Mouse (Mus musculus) embryonic fibroblast, embryonic 13.5 days (primary cell): ENCODE data around the gene Prepl.

Experiments used
- CTCF ChIP-seq: IDR thresholded peaks from 2 replicates; pipeline ENCODE4 v1.5.1; 2011; ENCODE audit warnings: mild to moderate bottlenecking, control low read depth, low read length, moderate library complexity, borderline replicate concordance; ENCODE audit not compliant: insufficient read depth
- POLR2A ChIP-seq: IDR thresholded peaks from 2 replicates; pipeline ENCODE4 v1.6.1; 2011; ENCODE audit warnings: low read depth, mild to moderate bottlenecking, control low read depth, low read length, moderate library complexity

DNA sequence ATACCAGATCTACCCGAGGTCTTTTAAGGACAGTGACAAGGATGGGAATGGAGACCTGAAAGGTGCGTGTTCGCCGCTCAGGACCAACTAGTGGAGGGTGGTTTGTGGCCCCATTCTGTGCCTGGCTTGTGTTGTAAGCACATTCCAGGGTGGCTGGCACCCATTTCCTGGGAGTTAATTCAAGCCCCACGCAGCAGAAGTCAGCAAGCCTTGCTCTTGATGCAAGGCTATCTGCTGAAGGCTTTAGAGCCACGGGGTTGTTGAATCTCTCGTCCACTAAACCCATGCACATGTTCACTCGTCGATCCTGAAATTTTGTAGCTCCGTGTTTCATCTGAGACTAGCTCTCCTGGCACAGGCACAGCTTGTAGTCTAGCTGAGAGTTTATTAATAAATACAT lies 61.2 kb downstream of the Prepl start:
- TF ChIP-seq CTCF (no peak), POLR2A (no peak)
